Mouse (Mus musculus) midbrain, postnatal 0 days (tissue): ENCODE measurements around the gene Bmp2k. TPM values are rescaled to one million over a fixed set of nuclear protein-coding genes. Genes with fewer than 3 reads are reported as not detected.

Source experiments
- ATAC-seq: fragments of 200-750 bp; cut with Nextera tagmentation; 2 replicates; pipeline ENCODE4 v1.8.0; 2017; ENCODE audit warnings: moderate number of reproducible peaks, mild to moderate bottlenecking, moderate TSS enrichment, moderate library complexity; ENCODE audit not compliant: low FRiP score
- DNase-seq: peaks from one replicate; pipeline ENCODE4 v3.0.0-alpha.2; 2015; ENCODE audit warnings: low spot score
- H3K27ac ChIP-seq: fragments of 300-500 bp; sonication (generic); 2 replicates; pipeline ENCODE4 v1.5.1; 2014; ENCODE audit warnings: low read depth, mild to moderate bottlenecking, low read length, mixed read lengths
- H3K27me3 ChIP-seq: fragments of 300-500 bp; sonication (generic); 2 replicates; pipeline ENCODE4 v1.6.1; 2014; ENCODE audit warnings: low read length, control low read depth, mixed read lengths; ENCODE audit not compliant: insufficient read depth
- H3K36me3 ChIP-seq: fragments of 300-500 bp; sonication (generic); 2 replicates; pipeline ENCODE4 v1.6.1; 2014; ENCODE audit warnings: low read length, control low read depth, mixed read lengths; ENCODE audit not compliant: insufficient read depth
- H3K4me1 ChIP-seq: fragments of 300-500 bp; sonication (generic); 2 replicates; pipeline ENCODE4 v1.6.1; 2014; ENCODE audit warnings: mild to moderate bottlenecking, control low read depth, antibody characterized with exemption, low read length, mixed read lengths; ENCODE audit not compliant: insufficient read depth
- H3K4me2 ChIP-seq: fragments of 300-500 bp; sonication (generic); 2 replicates; pipeline ENCODE4 v1.6.1; 2014; ENCODE audit warnings: low read depth, mild to moderate bottlenecking, low read length, mixed read lengths; ENCODE audit not compliant: poor library complexity, severe bottlenecking
- H3K4me3 ChIP-seq: fragments of 300-500 bp; sonication (generic); 2 replicates; pipeline ENCODE4 v1.5.1; 2014; ENCODE audit warnings: low read depth, mild to moderate bottlenecking, low read length, moderate library complexity
- H3K9ac ChIP-seq: fragments of 300-500 bp; sonication (generic); replicated peaks from 2 replicates; pipeline ENCODE4 v1.6.1; 2014; ENCODE audit warnings: mild to moderate bottlenecking, low read length, moderate library complexity, mixed read lengths; ENCODE audit not compliant: poor library complexity, severe bottlenecking
- H3K9me3 ChIP-seq: fragments of 300-500 bp; sonication (generic); 2 replicates; pipeline ENCODE4 v1.6.1; 2016; ENCODE audit warnings: low read length, control low read depth
- CTCF ChIP-seq: IDR thresholded peaks from 2 replicates; pipeline ENCODE4 v1.5.1; 2016; ENCODE audit warnings: antibody characterized with exemption, mild to moderate bottlenecking
- WGBS: fragments of 180-500 bp; shearing (Covaris S2); extraction: QIAGEN DNeasy Blood & Tissue Kit; methylation state at CpG from one replicate; pipeline ENCODE4 v1.1.7; 2014; 5-methylcytosine and 5-hydroxymethylcytosine counted together
- polyA plus RNA-seq: library from polyadenylated mRNA; unstranded; fragments of >200 nt; fragmentation: Nextera tagmentation; extraction: Ambion mirVana; gene quantifications from 2 replicates; pipeline ENCODE4 v1.2.1, GENCODE M21; 2015
- total RNA-seq: library from RNA; depleted of rRNA; stranded (reverse); fragments of >200 nt; gene quantifications from 2 replicates; pipeline ENCODE4 v1.2.3, GENCODE M21; 2014

Bmp2k gene
- total and polyA plus RNA-seq, 2 experiments from 2014 or later, result 9.5 to 19.4 TPM

DNA sequence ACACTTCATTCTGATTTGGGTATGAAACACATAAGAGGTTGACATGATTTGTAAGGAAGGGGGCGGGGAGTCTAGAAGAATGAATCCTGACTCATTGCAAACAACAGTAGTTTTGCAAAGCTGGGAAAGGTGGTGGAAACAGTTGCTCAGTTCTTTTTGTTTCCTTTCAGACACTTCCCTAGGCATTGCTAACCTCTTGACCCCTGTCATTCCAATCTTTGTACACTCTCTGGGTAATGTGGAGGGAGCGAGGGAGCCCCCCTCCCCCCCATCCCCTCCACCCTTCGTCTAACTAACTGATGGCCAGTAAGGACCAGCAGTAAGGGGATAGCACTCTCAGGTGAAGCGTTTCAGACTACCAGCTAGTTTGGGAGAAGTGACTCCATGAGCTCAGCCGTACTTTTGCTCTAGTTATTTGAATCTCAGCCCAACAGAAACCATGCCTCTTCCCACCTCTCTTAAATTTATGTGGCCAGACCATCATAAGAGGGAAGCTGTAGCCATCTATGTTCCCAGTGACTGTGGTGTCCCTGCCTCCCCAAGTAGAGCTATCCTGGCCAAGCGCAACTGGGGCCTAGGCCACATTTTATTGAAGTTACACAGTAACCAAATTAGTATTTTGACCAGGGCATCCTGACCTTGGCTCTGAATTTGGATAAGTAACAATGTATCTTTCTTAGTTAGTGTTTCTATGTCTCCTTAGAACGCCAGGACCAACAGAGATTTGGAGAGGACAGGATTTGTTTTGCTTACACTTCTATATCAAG is 27.6 kb upstream of the Bmp2k start:
- DNase-seq, result no peak
- Histone ChIP-seq H3K9me3 (no peaks in the 10 kb centered on the region), H3K4me1 (no peaks in the 10 kb centered on the region), H3K9ac (no peak overlapping the region), H3K27me3 (no peaks in the 10 kb centered on the region), H3K4me2 (no peak overlapping the region), H3K27ac (no peak overlapping the region), H3K4me3 (no peak overlapping the region), H3K36me3 (no peaks in the 10 kb centered on the region)
- TF ChIP-seq CTCF, result no peak
- 58% methylated on average over 7 of the region's 7 CpGs for WGBS
- no peak for ATAC-seq

DNA sequence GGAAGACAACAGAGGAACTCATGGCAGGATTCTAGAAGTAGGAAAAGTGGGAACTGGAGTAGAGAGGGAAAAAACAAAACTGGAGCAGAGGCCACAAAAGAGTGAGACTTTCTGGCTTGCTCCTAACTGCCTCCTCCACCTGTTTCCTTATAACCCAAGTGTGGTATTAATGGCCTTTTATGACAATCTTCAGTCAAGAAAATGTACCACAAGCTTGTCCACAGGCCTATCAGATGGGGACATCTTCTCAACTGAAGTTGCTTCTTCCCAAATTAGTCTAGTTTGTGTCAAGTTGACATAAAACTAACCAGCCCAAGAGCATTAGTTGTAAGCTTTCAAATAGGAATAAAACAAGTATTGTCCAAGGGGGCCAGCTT is 27.0 kb upstream of the Bmp2k start:
- ATAC-seq (no peak), DNase-seq (no peak)
- no peak for TF ChIP-seq CTCF
- Histone ChIP-seq H3K4me3 (no peak overlapping the region), H3K4me1 (no peaks in the 10 kb centered on the region), H3K9ac (no peak overlapping the region), H3K27ac (no peak overlapping the region), H3K4me2 (no peak overlapping the region), H3K27me3 (no peaks in the 10 kb centered on the region), H3K36me3 (no peaks in the 10 kb centered on the region), H3K9me3 (peaks cover under 1% of the 10 kb centered on the region; the same call in 1 of the 2 replicates)

DNA sequence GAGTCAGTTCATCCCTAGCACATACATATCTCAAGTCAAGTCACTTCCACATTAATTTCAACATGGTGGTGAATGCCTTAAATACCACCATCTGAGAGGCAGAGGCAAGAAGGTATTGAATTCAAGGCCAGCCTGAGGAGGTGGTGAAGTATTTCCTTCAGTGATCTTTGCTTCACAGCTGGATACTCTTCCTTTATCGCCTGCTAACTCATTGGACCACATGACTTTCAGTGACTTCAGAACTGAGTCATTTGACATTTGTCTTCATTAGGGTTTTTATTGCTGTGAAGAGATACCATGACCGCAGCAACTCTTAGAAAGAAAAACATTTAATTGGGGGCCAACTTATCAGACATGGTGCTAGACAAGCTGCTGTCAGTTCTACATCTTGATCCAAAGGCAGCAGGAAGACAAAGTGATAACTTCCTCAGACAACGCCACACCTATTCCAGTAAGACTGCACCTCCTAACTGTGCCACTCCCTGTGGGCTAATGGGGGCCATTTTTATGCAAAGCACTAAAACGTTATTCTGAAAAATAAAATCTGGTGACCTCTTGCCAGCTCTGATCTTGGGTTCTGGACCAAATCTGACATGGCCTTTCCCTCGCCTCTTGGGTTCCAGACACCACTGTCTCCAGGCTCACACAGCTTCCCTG is 24.9 kb upstream of the Bmp2k start:
- Histone ChIP-seq H3K27me3 (no peaks in the 10 kb centered on the region), H3K9ac (no peak overlapping the region), H3K27ac (no peak overlapping the region), H3K36me3 (no peaks in the 10 kb centered on the region), H3K4me2 (no peak overlapping the region), H3K4me1 (no peaks in the 10 kb centered on the region), H3K4me3 (no peak overlapping the region), H3K9me3 (peaks cover 4% of the 10 kb centered on the region; the same call in 1 of the 2 replicates)
- ATAC-seq (no peak), DNase-seq (no peak)
- no peak for TF ChIP-seq CTCF
- WGBS, result 89% methylated on average over 5 of the region's 5 CpGs

DNA sequence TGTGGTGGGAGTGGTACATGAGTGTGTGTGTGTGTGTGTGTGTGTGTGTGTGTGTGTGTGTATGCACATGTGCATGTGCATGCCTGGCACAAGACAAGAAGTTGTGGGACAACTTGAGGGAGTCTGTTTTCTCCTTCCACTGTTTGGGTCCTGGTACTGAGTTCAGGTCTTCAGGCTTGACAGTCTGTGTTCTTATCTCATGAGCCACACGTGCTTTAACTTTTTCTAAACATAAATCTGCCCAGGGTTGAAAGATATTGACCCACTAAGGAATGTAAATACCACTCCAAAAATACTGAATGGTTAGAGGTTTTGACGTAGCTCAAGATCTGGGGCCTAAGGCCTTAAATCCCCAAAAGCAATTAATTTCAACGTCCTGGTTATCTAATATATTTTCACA is 23.8 kb upstream of the Bmp2k start:
- Histone ChIP-seq H3K4me1 (no peaks in the 10 kb centered on the region), H3K4me3 (no peak overlapping the region), H3K9me3 (peaks cover 4% of the 10 kb centered on the region; the same call in 1 of the 2 replicates), H3K9ac (no peak overlapping the region), H3K36me3 (no peaks in the 10 kb centered on the region), H3K4me2 (no peak overlapping the region), H3K27ac (no peak overlapping the region), H3K27me3 (no peaks in the 10 kb centered on the region)
- no peak for TF ChIP-seq CTCF
- DNase-seq, result no peak
- ATAC-seq, result no peak
- WGBS, result 84% methylated on average over 3 of the region's 3 CpGs

DNA sequence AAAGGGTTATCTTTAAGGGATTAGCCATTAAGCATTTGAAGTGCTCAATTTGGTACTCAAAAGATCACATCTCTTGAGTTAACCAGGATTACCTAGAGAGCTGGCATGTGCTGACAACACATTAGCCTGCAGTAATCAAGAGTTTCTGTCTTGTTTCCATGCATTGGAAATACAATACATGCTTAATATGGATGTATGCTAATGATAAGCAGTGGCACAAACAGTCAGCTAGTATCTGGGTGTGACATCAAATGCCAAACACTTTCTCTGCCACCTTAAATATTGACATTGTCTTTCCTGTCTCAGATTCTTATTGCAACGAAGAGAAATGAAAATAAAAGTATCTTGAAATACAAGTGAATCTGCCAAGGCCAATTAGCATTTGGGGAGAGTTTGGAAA is 22.8 kb upstream of the Bmp2k start:
- ATAC-seq (no peak), DNase-seq (no peak)
- H3K36me3 ChIP-seq, result no peaks in the 10 kb centered on the region
- H3K27ac ChIP-seq, result no peak overlapping the region
- no peak overlapping the region for H3K4me3 ChIP-seq
- 53% methylated on average over 1 of the region's 1 CpGs for WGBS
- no peak overlapping the region for H3K9ac ChIP-seq
- no peak for TF ChIP-seq CTCF
- H3K4me1 ChIP-seq, result no peaks in the 10 kb centered on the region
- H3K9me3 ChIP-seq, result peaks cover 4% of the 10 kb centered on the region; the same call in 1 of the 2 replicates
- H3K27me3 ChIP-seq, result no peaks in the 10 kb centered on the region
- no peak overlapping the region for H3K4me2 ChIP-seq

DNA sequence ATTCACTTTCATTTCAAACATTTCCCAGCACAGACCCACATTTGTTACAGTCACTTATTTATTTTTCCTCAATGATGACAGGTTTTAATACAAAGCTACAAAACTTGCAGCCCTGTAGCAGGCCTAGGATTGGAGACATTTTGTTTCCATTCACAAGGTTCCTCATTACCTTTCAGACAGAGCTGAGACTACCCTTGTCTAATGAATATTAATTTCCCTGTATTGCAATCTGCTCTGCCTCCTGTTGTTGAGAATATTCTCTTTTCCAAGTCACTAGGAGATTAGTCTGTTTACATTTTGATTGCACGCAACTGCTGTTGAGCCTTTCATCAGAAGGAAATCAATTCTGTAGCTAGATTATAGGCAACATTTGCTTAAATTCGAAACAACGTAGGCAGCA is 22.4 kb upstream of the Bmp2k start:
- no peaks in the 10 kb centered on the region for H3K36me3 ChIP-seq
- no peak overlapping the region for H3K9ac ChIP-seq
- no peaks in the 10 kb centered on the region for H3K27me3 ChIP-seq
- ATAC-seq, result no peak
- no peak overlapping the region for H3K4me3 ChIP-seq
- no peaks in the 10 kb centered on the region for H3K4me1 ChIP-seq
- H3K27ac ChIP-seq, result no peak overlapping the region
- no peak overlapping the region for H3K4me2 ChIP-seq
- peaks cover 4% of the 10 kb centered on the region; the same call in 1 of the 2 replicates for H3K9me3 ChIP-seq
- 76% methylated on average over 3 of the region's 3 CpGs for WGBS
- no peak for TF ChIP-seq CTCF
- DNase-seq, result no peak
